In genomic region chr6:127251671-127251985, GRCm38 (mm10) we compare ENCODE assay signal across 10 mouse cellular contexts.
A peak's percentile ranks its signal among the peaks of the same experiment; 100 is the strongest.
DNase-seq lines count a peak whose midpoint lies in the region; ATAC-seq lines count a peak whose summit lies in the region.
"Had no signal": no experiment of that assay in that cellular context is flagged by ENCODE, and none has a peak within 500 bp of the region (broad histone marks: within the 10 kb centered on the region; RNA-seq: fewer than 3 reads in every experiment).

No protein-coding gene starts in this region.

- intact Hi-C loops in heart, postnatal 36 days (cut with DNase I), result no loop called here

- H3K9me3 ChIP-seq in heart, embryonic 12.5 days (replicated peaks), result peaks cover 6% of the 10 kb centered on the region; the same call in 1 of the 2 replicates
- H3K9me3 ChIP-seq in forebrain, embryonic 14.5 days (replicated peaks; ENCODE audit: control insufficient read depth, low read length), result no peaks in the 10 kb centered on the region
- 0 out of 2 replicates have a peak, but pooled peaks cover 5% of the 10 kb centered on the region for H3K9me3 ChIP-seq in kidney, embryonic 16.5 days (ENCODE audit: low read length)

- WGBS in heart, embryonic 12.5 days, result 2% methylated on average over 5 of the region's 5 CpGs
- WGBS in forebrain, embryonic 14.5 days, result 5% methylated on average over 5 of the region's 5 CpGs
- WGBS in kidney, embryonic 16.5 days, result 3% methylated on average over 5 of the region's 5 CpGs

- no peak for ATAC-seq in heart, embryonic 12.5 days (ENCODE audit: insufficient number of reproducible peaks, low FRiP score)
- no peak for ATAC-seq in forebrain, embryonic 14.5 days
- peak; percentile 64 for ATAC-seq in kidney, embryonic 16.5 days (ENCODE audit: low FRiP score, low TSS enrichment)
- ATAC-seq in erythroblast, adult 5-6 weeks (replicated peaks; ENCODE audit: low FRiP score, poor library complexity, severe bottlenecking), result no peak

- H3K36me3 ChIP-seq in heart, embryonic 12.5 days, result no peaks in the 10 kb centered on the region
- H3K36me3 ChIP-seq in forebrain, embryonic 14.5 days (ENCODE audit: control insufficient read depth, insufficient read depth, low read length), result no peaks in the 10 kb centered on the region
- H3K36me3 ChIP-seq in kidney, embryonic 16.5 days (ENCODE audit: insufficient read depth, low read length), result no peaks in the 10 kb centered on the region

- no peak for DNase-seq in heart, postnatal 36 days
- DNase-seq in forebrain, embryonic 14.5 days (ENCODE audit: low spot score), result no peak
- DNase-seq in neural tube, embryonic 10.5 days (ENCODE audit: extremely low spot score, low spot score), result peak; percentile 56
- no peak for DNase-seq in adrenal gland, adult 2 months
- no peak for DNase-seq in gastrocnemius, adult 8-10 months (ENCODE audit: low spot score in 2 of 2)
- DNase-seq: gastrocnemius, postnatal 36 days had no signal

- H3K4me1 ChIP-seq in heart, embryonic 12.5 days (replicated peaks), result peaks cover 16% of the 10 kb centered on the region
- peaks cover 21% of the 10 kb centered on the region for H3K4me1 ChIP-seq in forebrain, embryonic 14.5 days (ENCODE audit: control insufficient read depth, insufficient read depth, low read length)
- H3K4me1 ChIP-seq in kidney, embryonic 16.5 days (ENCODE audit: insufficient read depth, low read length), result peaks cover 37% of the 10 kb centered on the region

- H3K27me3 ChIP-seq in heart, embryonic 12.5 days (replicated peaks), result 0 out of 2 replicates have a peak, but pooled peaks cover 3% of the 10 kb centered on the region
- no peaks in the 10 kb centered on the region for H3K27me3 ChIP-seq in forebrain, embryonic 14.5 days (replicated peaks; ENCODE audit: control insufficient read depth, insufficient read depth, low read length)
- no peaks in the 10 kb centered on the region for H3K27me3 ChIP-seq in kidney, embryonic 16.5 days (ENCODE audit: insufficient read depth, low read length)

- H3K27ac ChIP-seq in heart, embryonic 12.5 days (ENCODE audit: poor library complexity, severe bottlenecking), result no peak overlapping the region
- no peak overlapping the region for H3K27ac ChIP-seq in forebrain, embryonic 14.5 days (ENCODE audit: low read depth, low read length)
- peak overlapping the region; percentile 76 for H3K27ac ChIP-seq in kidney, embryonic 16.5 days (ENCODE audit: low read length)
- H3K27ac ChIP-seq: left cerebral cortex, adult 2 months had no signal

- H3K9ac ChIP-seq in heart, embryonic 12.5 days, result no peak overlapping the region
- no peak overlapping the region for H3K9ac ChIP-seq in forebrain, embryonic 14.5 days (ENCODE audit: low read length)
- H3K9ac ChIP-seq in kidney, embryonic 16.5 days (replicated peaks; ENCODE audit: low read length), result peak overlapping the region; percentile 23

- no peak overlapping the region for H3K4me3 ChIP-seq in heart, embryonic 12.5 days
- H3K4me3 ChIP-seq in forebrain, embryonic 14.5 days (ENCODE audit: low read depth, low read length), result no peak overlapping the region
- H3K4me3 ChIP-seq in kidney, embryonic 16.5 days (ENCODE audit: low read length), result peak overlapping the region; percentile 13; the same call in 1 of the 2 replicates
- H3K4me3 ChIP-seq: left cerebral cortex, adult 2 months had no signal

- peak overlapping the region; percentile 41 for H3K4me2 ChIP-seq in heart, embryonic 12.5 days
- H3K4me2 ChIP-seq in forebrain, embryonic 14.5 days (ENCODE audit: low read length), result peak overlapping the region; percentile 28; the same call in 1 of the 2 replicates
- peak overlapping the region; percentile 41 for H3K4me2 ChIP-seq in kidney, embryonic 16.5 days (replicated peaks; ENCODE audit: low read depth, low read length)
